Mouse (Mus musculus) bone marrow, adult 2 months (tissue): Measurements from ENCODE around the gene Itm2c. TPM values are rescaled to one million over a fixed set of nuclear protein-coding genes. Genes with fewer than 3 reads are reported as not detected.

Experiments
- H3K27ac ChIP-seq: fragments of 200-500 bp; 2 replicates; pipeline ENCODE4 v1.5.1; 2012; ENCODE audit warnings: low read depth, mild to moderate bottlenecking, control low read depth, inconsistent platforms, low read length; ENCODE audit not compliant: control insufficient read depth, poor library complexity, insufficient read depth
- H3K4me1 ChIP-seq: fragments of 200-500 bp; 2 replicates; pipeline ENCODE4 v1.6.1; 2011; ENCODE audit warnings: low read length; ENCODE audit not compliant: control insufficient read depth, insufficient read depth
- H3K4me3 ChIP-seq: fragments of 200-500 bp; replicated peaks from 2 replicates; pipeline ENCODE3; 2011; ENCODE audit warnings: mild to moderate bottlenecking, low read depth, low read length, control low read depth; ENCODE audit not compliant: control insufficient read depth
- CTCF ChIP-seq: fragments of 200-500 bp; IDR thresholded peaks from 2 replicates; pipeline ENCODE4 v1.5.1; 2011; ENCODE audit warnings: low read length, control low read depth; ENCODE audit not compliant: control insufficient read depth, insufficient read depth
- POLR2A ChIP-seq: fragments of 200-500 bp; IDR thresholded peaks from 2 replicates; pipeline ENCODE4 v1.6.1; 2011; ENCODE audit warnings: low read depth, mild to moderate bottlenecking, control low read depth, low read length, borderline replicate concordance; ENCODE audit not compliant: control insufficient read depth
- WGBS: fragments of 180-500 bp; shearing (Covaris S2); methylation state at CpG from one replicate; pipeline ENCODE4 v1.1.7; 2018; 5-methylcytosine and 5-hydroxymethylcytosine counted together
- polyA plus RNA-seq: library from polyadenylated mRNA; stranded (reverse); fragments of >200 nt; gene quantifications from 2 replicates; pipeline ENCODE4 v1.2.4, GENCODE M21; 2011; ENCODE audit warnings: low replicate concordance; ENCODE audit not compliant: missing spikeins, insufficient read depth, insufficient read length

The Itm2c gene
- polyA plus RNA-seq, 1 experiment: 10.8 TPM

DNA sequence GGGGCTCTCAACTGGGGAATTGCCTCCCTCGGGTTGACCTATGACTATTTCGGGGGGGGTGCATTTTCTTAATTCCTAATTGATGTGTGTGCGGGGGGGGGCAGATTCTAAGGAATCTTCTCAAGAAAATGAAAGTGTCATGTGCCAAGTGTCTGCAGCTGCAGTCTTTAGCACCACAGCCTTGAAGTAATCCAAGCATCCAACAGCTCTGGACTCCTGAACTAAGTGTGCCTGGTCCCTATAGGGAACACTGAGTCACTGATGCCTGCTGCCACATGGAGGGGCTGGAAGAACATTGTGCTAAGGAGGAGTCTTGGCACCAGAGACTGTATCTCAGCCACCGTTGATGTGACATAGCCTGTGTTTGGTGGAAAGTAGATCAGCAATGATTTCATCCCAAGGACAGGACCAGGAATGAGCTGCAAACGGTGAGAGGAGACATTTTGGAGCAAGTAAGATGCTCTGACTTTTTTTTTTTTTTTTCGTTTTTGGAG lies 36.8 kb upstream of the Itm2c start:
- no peak overlapping the region for H3K4me3 ChIP-seq
- H3K4me1 ChIP-seq: no peaks in the 10 kb centered on the region
- no peak overlapping the region for H3K27ac ChIP-seq
- WGBS: 77% methylated on average over 6 of the region's 6 CpGs
- no peak for TF ChIP-seq CTCF
- TF ChIP-seq POLR2A: no peak

DNA sequence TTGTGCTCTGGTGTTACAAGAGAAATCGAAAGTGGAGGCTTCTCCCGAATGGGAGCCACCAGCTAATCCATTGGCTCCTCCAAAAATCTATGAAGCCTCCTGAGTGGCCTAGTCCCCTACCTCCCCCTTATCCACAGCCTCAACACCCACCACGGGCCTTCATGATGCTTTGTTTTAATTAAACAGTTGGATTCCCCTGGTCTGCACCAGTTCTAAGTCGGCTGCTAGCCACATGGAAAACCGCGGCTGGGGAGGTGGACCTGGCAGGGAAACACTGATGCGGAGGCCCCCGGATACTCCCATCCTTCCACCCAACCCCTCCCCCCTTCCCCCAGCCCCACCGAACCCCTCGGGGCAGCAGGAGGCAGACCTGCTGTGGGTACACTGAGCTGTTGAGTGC lies 29.7 kb upstream of the Itm2c start:
- Histone ChIP-seq H3K4me3 (no peak overlapping the region), H3K27ac (no peak overlapping the region), H3K4me1 (no peaks in the 10 kb centered on the region)
- TF ChIP-seq CTCF (no peak), POLR2A (no peak)
- 69% methylated on average over 10 of the region's 10 CpGs for WGBS

DNA sequence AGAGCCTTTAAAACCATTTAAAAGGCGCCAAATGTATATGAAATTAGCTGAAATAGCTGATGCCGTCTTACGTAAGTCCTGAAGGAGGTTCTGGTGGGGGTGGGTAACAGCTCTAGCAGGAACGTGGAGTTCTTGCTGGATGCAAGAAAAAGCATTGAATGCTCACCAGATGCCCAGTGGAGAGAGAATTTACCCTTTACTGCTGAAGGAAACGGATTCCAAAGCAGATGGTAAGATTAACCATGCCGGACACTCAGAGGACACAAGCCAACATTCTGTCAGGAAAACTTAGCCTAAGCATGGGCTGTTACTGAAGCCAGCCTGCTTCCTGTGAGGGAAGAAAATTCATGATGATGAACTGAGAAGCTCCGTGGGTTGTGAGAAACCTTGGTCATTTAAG lies 24.1 kb upstream of the Itm2c start:
- no peaks in the 10 kb centered on the region for H3K4me1 ChIP-seq
- no peak for TF ChIP-seq POLR2A
- no peak for TF ChIP-seq CTCF
- 81% methylated on average over 7 of the region's 7 CpGs for WGBS
- H3K4me3 ChIP-seq: no peak overlapping the region
- H3K27ac ChIP-seq: no peak overlapping the region

DNA sequence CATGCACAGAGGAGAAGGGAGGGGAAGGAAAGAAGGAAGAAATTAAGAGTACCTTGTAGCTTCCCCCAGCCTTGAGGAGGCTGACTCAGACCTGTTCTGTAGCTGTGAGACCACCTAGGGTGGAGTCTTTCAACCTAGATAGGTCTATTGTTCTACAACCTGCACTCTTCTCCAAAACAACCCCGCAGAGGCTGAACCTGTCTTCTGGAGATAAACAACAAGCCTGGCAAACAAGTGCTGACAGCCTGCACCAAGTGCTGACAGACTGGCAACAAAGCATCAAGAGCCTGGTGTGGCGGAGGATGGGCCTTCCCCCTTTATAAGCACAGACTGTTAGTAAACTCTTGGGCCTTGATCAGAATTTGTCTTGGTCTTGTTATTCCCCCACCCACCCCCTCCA lies 23.5 kb upstream of the Itm2c start:
- TF ChIP-seq CTCF (no peak), POLR2A (no peak)
- H3K4me3 ChIP-seq: no peak overlapping the region
- 78% methylated on average over 2 of the region's 2 CpGs for whole genome bisulfite sequencing
- no peaks in the 10 kb centered on the region for H3K4me1 ChIP-seq
- H3K27ac ChIP-seq: no peak overlapping the region

DNA sequence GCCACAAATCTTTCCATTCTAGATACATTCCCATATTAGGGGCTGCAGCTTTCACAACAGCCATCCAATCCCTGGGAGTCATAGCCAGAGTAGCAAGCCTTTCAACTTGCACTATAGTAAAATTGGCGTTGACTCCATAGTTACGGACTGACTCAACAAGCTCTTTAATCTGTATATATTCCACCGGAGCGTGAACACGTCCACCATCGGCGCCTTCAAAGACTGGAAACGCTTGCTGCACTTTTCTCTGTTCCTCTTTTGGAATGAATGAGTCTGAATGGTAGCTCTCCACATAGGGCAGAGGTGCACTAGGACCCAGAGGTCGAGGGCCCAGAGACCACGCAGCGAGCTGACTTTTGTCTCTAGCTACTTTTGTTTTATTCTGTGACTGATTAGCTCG lies 12.1 kb upstream of the Itm2c start:
- no peak for TF ChIP-seq POLR2A
- TF ChIP-seq CTCF: no peak
- Histone ChIP-seq H3K4me3 (no peak overlapping the region), H3K27ac (no peak overlapping the region), H3K4me1 (no peaks in the 10 kb centered on the region)
- 88% methylated on average over 12 of the region's 12 CpGs for WGBS

DNA sequence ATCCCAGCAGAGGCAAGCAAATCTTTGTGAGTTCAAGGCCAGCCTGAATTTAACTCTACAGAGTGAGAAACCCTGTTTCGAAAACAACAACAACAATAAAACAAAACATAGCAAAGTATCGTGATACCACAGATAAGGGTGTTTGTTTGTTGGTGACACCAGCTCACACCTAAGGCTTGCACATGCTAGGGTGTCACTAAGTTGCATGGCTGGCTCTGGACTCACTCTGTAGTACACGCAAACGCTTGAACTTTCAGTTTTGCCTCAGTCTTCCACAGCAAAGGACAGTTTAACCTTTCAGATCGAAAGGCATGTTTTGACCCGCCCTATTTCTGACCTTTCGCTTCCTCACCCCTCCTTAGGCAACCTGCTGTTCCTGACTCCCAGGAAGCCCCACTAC lies 6.9 kb upstream of the Itm2c start:
- no peak for TF ChIP-seq CTCF
- TF ChIP-seq POLR2A: no peak
- no peaks in the 10 kb centered on the region for H3K4me1 ChIP-seq
- WGBS: 72% methylated on average over 7 of the region's 7 CpGs
- H3K27ac ChIP-seq: no peak overlapping the region
- no peak overlapping the region for H3K4me3 ChIP-seq

DNA sequence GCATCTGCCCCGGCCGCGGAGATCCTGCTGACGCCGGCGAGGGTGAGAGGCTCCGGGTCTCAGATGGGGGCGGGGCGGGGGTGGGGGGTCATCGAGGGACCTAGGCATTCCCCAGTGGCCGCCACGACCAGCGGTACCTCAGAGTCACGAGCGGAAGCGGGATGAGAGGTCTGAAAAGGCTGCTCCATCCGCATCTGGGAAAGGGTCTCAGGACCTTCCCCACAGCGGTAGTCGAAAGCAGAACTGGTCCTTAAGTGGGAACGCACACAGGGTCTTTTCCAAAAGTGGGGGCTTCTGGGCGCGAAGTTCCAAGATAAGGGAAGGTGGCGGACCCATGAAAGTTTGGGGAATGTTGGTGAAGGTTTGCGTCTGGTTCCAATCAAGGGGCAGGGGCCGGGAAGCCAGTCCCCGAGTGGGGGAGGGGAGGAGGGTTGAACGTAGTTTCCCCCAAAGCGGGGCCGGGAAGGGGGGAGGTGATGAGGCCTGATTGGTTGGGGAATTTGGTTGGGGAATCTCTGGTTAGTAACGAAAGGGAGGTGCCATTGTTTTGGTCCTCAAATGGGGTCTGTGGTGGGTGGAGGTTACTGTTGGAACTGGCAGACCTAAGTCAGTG lies 773 bp downstream of the Itm2c start:
- no peaks in the 10 kb centered on the region; the same call in 1 of the 2 replicates for H3K4me1 ChIP-seq
- TF ChIP-seq CTCF: no peak
- TF ChIP-seq POLR2A: no peak
- H3K4me3 ChIP-seq: peak overlapping the region; percentile 65
- H3K27ac ChIP-seq: no peak overlapping the region
- WGBS: under 1% methylated on average over 30 of the region's 30 CpGs

DNA sequence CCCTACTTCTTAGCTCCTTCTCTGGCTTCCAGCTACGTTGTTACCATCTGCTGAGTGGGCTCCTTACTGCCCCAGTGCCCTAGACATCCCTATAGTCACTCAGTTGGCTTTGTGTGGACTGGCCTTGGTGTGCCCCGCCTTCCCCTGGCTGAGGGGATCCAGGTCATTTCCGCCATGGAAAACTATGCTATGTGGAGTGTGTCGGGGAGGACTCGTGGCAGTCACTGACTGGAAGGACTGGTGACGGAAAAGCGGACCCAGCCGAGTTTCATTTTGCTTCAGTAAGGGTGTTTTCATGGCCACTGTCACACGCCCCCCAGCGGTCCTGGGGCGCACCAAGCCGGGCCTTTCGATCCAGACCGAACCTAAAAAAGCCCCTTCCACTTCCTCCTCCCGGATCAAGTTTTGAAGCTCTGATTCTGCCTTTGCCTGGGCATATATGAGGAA lies 1.3 kb downstream of the Itm2c start:
- Histone ChIP-seq H3K27ac (peak overlapping the region; percentile 2), H3K4me1 (no peaks in the 10 kb centered on the region; the same call in 1 of the 2 replicates), H3K4me3 (peak overlapping the region; percentile 65)
- 6% methylated on average over 15 of the region's 15 CpGs for WGBS
- no peak for TF ChIP-seq POLR2A
- peak; percentile 34; the same call in 1 of the 2 replicates for TF ChIP-seq CTCF

DNA sequence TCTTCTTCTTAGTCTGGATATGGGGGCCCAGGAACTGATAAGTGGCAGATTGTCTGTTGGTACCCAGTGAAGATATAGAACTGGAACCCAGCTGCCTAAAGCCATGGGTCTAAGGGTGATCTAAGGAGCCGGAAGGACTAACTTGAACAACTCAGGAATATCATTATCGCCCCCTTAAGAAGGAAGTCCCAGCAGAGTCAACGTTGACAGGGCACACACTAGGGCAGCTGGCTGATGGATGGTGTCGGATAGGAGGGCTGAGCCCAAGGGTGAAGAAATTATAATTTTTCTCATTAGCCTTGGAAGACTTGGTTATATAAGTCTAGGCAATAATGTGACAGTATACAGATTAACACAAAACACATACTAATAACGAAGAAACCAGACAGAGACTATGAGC lies 2.0 kb downstream of the Itm2c start:
- WGBS: 78% methylated on average over 5 of the region's 5 CpGs
- TF ChIP-seq CTCF (no peak), POLR2A (no peak)
- Histone ChIP-seq H3K27ac (no peak overlapping the region), H3K4me1 (no peaks in the 10 kb centered on the region; the same call in 1 of the 2 replicates), H3K4me3 (no peak overlapping the region)
